Mouse (Mus musculus): Measurements from ENCODE around the gene Prss35. TPM values are rescaled to one million over a fixed set of nuclear protein-coding genes. Genes with fewer than 3 reads are reported as not detected.
A peak's percentile ranks its signal among the peaks of the same experiment; 100 is the strongest.

The Prss35 gene
- polyA plus RNA-seq, 1 experiment = 0.05 TPM

GRCm38 (mm10) chr9:86772897-86773296 is 29.4 kb downstream of the Prss35 start:
- Histone ChIP-seq H3K36me3 (ENCODE audit: control insufficient read depth, insufficient read depth) (no peaks in the 10 kb centered on the region), H3K4me2 (ENCODE audit: low read depth) (no peak overlapping the region), H3ac (ENCODE audit: control insufficient read depth, insufficient read length) (no peak overlapping the region), H3K4me3 (no peak overlapping the region), H3K79me2 (ENCODE audit: control insufficient read depth, insufficient read depth) (no peaks in the 10 kb centered on the region), H3K27me3 (ENCODE audit: control insufficient read depth, insufficient read depth, insufficient read length) (peaks cover 1% of the 10 kb centered on the region)
- TF ChIP-seq E2F4 (IDR thresholded peaks at IDR 0.05; ENCODE audit: insufficient read depth) = no peak
- TF ChIP-seq MYOD1 (IDR thresholded peaks at IDR 0.05; ENCODE audit: control insufficient read depth in 1 of 3, insufficient read length in 2 of 3, low read depth in 2 of 3) = no peak
- TF ChIP-seq MAX (IDR thresholded peaks at IDR 0.05; ENCODE audit: low read depth) = no peak
- no peak for TF ChIP-seq SRF (IDR thresholded peaks at IDR 0.05; ENCODE audit: control insufficient read depth, insufficient read length, low read depth)
- TF ChIP-seq TCF12 (IDR thresholded peaks at IDR 0.05; ENCODE audit: insufficient read depth, poor library complexity, severe bottlenecking) = no peak
- TF ChIP-seq MYOG (IDR thresholded peaks at IDR 0.05; ENCODE audit: control insufficient read depth in 1 of 3, insufficient read depth in 1 of 3, insufficient read length in 2 of 3, low read depth in 2 of 3) = no peak
- TF ChIP-seq POLR2AphosphoS2 (IDR thresholded peaks at IDR 0.05; ENCODE audit: insufficient read length, low read depth) = no peak
- no peak for TF ChIP-seq USF1 (IDR thresholded peaks at IDR 0.05; ENCODE audit: low read depth)
- no peak for TF ChIP-seq REST (IDR thresholded peaks at IDR 0.05; ENCODE audit: insufficient read depth, insufficient read length)
- no peak for TF ChIP-seq CEBPB (IDR thresholded peaks at IDR 0.05; ENCODE audit: insufficient read depth, poor library complexity, severe bottlenecking)
- TF ChIP-seq POLR2A (IDR thresholded peaks at IDR 0.05; ENCODE audit: insufficient read length, low read depth) = no peak
- no peak for TF ChIP-seq TCF3 (IDR thresholded peaks at IDR 0.05; ENCODE audit: insufficient read length, low read depth)

DNA sequence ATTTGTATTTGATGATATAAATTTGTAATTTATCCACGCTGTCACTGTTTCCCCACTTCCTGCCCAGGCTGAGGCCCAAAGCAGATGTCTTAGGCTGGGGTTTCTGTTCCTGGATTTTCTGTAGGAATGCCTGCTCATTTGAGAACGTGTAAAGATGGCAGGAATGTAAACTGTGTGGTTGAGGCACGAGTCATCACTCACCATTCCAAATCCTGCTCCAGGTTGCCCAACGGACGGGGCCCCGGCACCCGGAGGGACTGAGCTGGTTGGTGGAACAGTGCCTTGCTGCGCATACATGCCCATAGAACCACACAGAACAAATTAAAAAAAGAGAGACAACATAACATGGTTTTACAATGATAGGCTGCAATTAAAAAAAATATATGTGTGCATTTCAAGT is 30.5 kb downstream of the Prss35 start:
- TF ChIP-seq REST (IDR thresholded peaks at IDR 0.05; ENCODE audit: insufficient read depth, insufficient read length) (no peak), POLR2AphosphoS2 (IDR thresholded peaks at IDR 0.05; ENCODE audit: insufficient read length, low read depth) (no peak), E2F4 (IDR thresholded peaks at IDR 0.05; ENCODE audit: insufficient read depth) (no peak), MYOD1 (IDR thresholded peaks at IDR 0.05; ENCODE audit: control insufficient read depth in 1 of 3, insufficient read length in 2 of 3, low read depth in 2 of 3) (no peak), SRF (IDR thresholded peaks at IDR 0.05; ENCODE audit: control insufficient read depth, insufficient read length, low read depth) (no peak), TCF12 (IDR thresholded peaks at IDR 0.05; ENCODE audit: insufficient read depth, poor library complexity, severe bottlenecking) (no peak), POLR2A (IDR thresholded peaks at IDR 0.05; ENCODE audit: insufficient read length, low read depth) (no peak), USF1 (IDR thresholded peaks at IDR 0.05; ENCODE audit: low read depth) (no peak), CEBPB (IDR thresholded peaks at IDR 0.05; ENCODE audit: insufficient read depth, poor library complexity, severe bottlenecking) (no peak), MYOG (IDR thresholded peaks at IDR 0.05; ENCODE audit: control insufficient read depth in 1 of 3, insufficient read depth in 1 of 3, insufficient read length in 2 of 3, low read depth in 2 of 3) (no peak)
- Histone ChIP-seq H3K4me3 (no peak overlapping the region), H3K4me2 (ENCODE audit: low read depth) (no peak overlapping the region), H3K36me3 (ENCODE audit: control insufficient read depth, insufficient read depth) (no peaks in the 10 kb centered on the region), H3K27me3 (ENCODE audit: control insufficient read depth, insufficient read depth, insufficient read length) (no peaks in the 10 kb centered on the region), H3K79me2 (ENCODE audit: control insufficient read depth, insufficient read depth) (no peaks in the 10 kb centered on the region), H3ac (ENCODE audit: control insufficient read depth, insufficient read length) (no peak overlapping the region)

DNA sequence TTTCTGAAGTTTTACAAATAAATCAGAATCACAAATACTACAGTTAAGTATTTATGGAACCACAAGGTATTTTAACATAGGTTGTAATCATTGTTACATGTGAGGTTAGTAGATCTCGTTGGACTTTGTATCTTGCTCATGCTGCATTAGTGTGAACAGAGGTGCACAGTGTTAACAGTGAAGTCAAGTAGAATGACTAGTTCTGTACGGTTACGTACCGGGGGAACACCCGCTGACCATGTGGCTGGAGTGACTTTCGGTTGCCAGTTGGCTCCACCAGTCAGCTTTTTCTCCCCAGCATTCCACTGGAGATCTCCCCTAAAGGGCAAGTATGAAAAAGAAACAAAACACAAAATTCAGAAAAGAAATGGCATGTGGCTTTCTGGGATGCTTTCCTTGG is 31.9 kb downstream of the Prss35 start:
- Histone ChIP-seq H3K27me3 (ENCODE audit: control insufficient read depth, insufficient read depth, insufficient read length) (no peaks in the 10 kb centered on the region), H3K36me3 (ENCODE audit: control insufficient read depth, insufficient read depth) (no peaks in the 10 kb centered on the region), H3K4me3 (no peak overlapping the region), H3K4me2 (ENCODE audit: low read depth) (no peak overlapping the region), H3K79me2 (ENCODE audit: control insufficient read depth, insufficient read depth) (no peaks in the 10 kb centered on the region), H3ac (ENCODE audit: control insufficient read depth, insufficient read length) (no peak overlapping the region)
- TF ChIP-seq POLR2A (IDR thresholded peaks at IDR 0.05; ENCODE audit: insufficient read length, low read depth) (no peak), MAX (IDR thresholded peaks at IDR 0.05; ENCODE audit: low read depth) (no peak), POLR2AphosphoS2 (IDR thresholded peaks at IDR 0.05; ENCODE audit: insufficient read length, low read depth) (no peak), E2F4 (IDR thresholded peaks at IDR 0.05; ENCODE audit: insufficient read depth) (no peak), CEBPB (IDR thresholded peaks at IDR 0.05; ENCODE audit: insufficient read depth, poor library complexity, severe bottlenecking) (no peak), TCF12 (IDR thresholded peaks at IDR 0.05; ENCODE audit: insufficient read depth, poor library complexity, severe bottlenecking) (no peak), USF1 (IDR thresholded peaks at IDR 0.05; ENCODE audit: low read depth) (no peak), MYOD1 (IDR thresholded peaks at IDR 0.05; ENCODE audit: control insufficient read depth in 1 of 3, insufficient read length in 2 of 3, low read depth in 2 of 3) (no peak), REST (IDR thresholded peaks at IDR 0.05; ENCODE audit: insufficient read depth, insufficient read length) (no peak), TCF3 (IDR thresholded peaks at IDR 0.05; ENCODE audit: insufficient read length, low read depth) (no peak), MYOG (IDR thresholded peaks at IDR 0.05; ENCODE audit: control insufficient read depth in 1 of 3, insufficient read depth in 1 of 3, insufficient read length in 2 of 3, low read depth in 2 of 3) (no peak), SRF (IDR thresholded peaks at IDR 0.05; ENCODE audit: control insufficient read depth, insufficient read length, low read depth) (no peak)

GRCm38 (mm10) chr9:86777309-86777708 is 33.9 kb downstream of the Prss35 start:
- TF ChIP-seq E2F4 (IDR thresholded peaks at IDR 0.05; ENCODE audit: insufficient read depth) = no peak
- TF ChIP-seq MYOD1 (IDR thresholded peaks at IDR 0.05; ENCODE audit: control insufficient read depth in 1 of 3, insufficient read length in 2 of 3, low read depth in 2 of 3) = peak in 1 of 3 experiments; percentile 63
- no peak for TF ChIP-seq SRF (IDR thresholded peaks at IDR 0.05; ENCODE audit: control insufficient read depth, insufficient read length, low read depth)
- TF ChIP-seq MYOG (IDR thresholded peaks at IDR 0.05; ENCODE audit: control insufficient read depth in 1 of 3, insufficient read depth in 1 of 3, insufficient read length in 2 of 3, low read depth in 2 of 3) = peak in 2 of 3 experiments; percentile 36 to 70
- TF ChIP-seq USF1 (IDR thresholded peaks at IDR 0.05; ENCODE audit: low read depth) = no peak
- no peak for TF ChIP-seq CEBPB (IDR thresholded peaks at IDR 0.05; ENCODE audit: insufficient read depth, poor library complexity, severe bottlenecking)
- no peak for TF ChIP-seq POLR2A (IDR thresholded peaks at IDR 0.05; ENCODE audit: insufficient read length, low read depth)
- no peak for TF ChIP-seq MAX (IDR thresholded peaks at IDR 0.05; ENCODE audit: low read depth)
- TF ChIP-seq REST (IDR thresholded peaks at IDR 0.05; ENCODE audit: insufficient read depth, insufficient read length) = no peak
- TF ChIP-seq TCF12 (IDR thresholded peaks at IDR 0.05; ENCODE audit: insufficient read depth, poor library complexity, severe bottlenecking) = no peak
- H3K4me2 ChIP-seq (ENCODE audit: low read depth) = no peak overlapping the region
- no peak overlapping the region for H3K4me3 ChIP-seq
- H3K36me3 ChIP-seq (ENCODE audit: control insufficient read depth, insufficient read depth) = no peaks in the 10 kb centered on the region
- no peaks in the 10 kb centered on the region for H3K27me3 ChIP-seq (ENCODE audit: control insufficient read depth, insufficient read depth, insufficient read length)
- no peaks in the 10 kb centered on the region for H3K79me2 ChIP-seq (ENCODE audit: control insufficient read depth, insufficient read depth)
- H3ac ChIP-seq (ENCODE audit: control insufficient read depth, insufficient read length) = no peak overlapping the region

Data from myocyte (in vitro differentiated cells).